Mouse (Mus musculus) frontal cortex, adult 2 months (tissue): ENCODE results near the gene Zfp948. TPM values are rescaled to one million over a fixed set of nuclear protein-coding genes. Genes with fewer than 3 reads are reported as not detected.
"Not testable (repeated sequence)": the region's sequence is repeated elsewhere in the genome, so short reads cannot be mapped to it uniquely, and the experiment has no call there.

Experiments
- DNase-seq, 2 experiments: peaks; one replicate each; pipeline ENCODE4 v3.0.0; 2022; ENCODE audit warnings: low spot score in 1 of 2; ENCODE audit errors: extremely low spot score in 1 of 2
- polyA plus RNA-seq: library from polyadenylated mRNA; depleted of rRNA; stranded (reverse); fragments of >200 nt; gene quantifications from 2 replicates; pipeline ENCODE4 v1.2.3, GENCODE M21; 2012; rRNA removed

The Zfp948 gene
- polyA plus RNA-seq, 1 experiment, result 12.3 TPM

GRCm38 (mm10) chr17:21623647-21624046 lies 56.8 kb downstream of the Zfp948 start:
- DNase-seq, result no peak

GRCm38 (mm10) chr17:21635758-21636157 lies 69.0 kb downstream of the Zfp948 start:
- DNase-seq, result not testable (repeated sequence)

Other genes starting within 250 kb of the Zfp948 start
- 1.4 and 2.0 TPM in 2 replicates for gene Zfp677, start 183.3 kb upstream of the Zfp948 start, polyA plus RNA-seq
- gene Zfp54, start 143.8 kb upstream of the Zfp948 start, polyA plus RNA-seq, result 0.74 and 1.3 TPM in 2 replicates
- 3.0 and 4.2 TPM in 2 replicates for gene Zfp51, start 116.6 kb upstream of the Zfp948 start, polyA plus RNA-seq
- gene Zfp53, start 78.0 kb upstream of the Zfp948 start, polyA plus RNA-seq, result 2.9 and 3.5 TPM in 2 replicates
- 2.8 and 3.4 TPM in 2 replicates for gene Zfp52, start 31.5 kb upstream of the Zfp948 start, polyA plus RNA-seq
- 6.3 and 7.6 TPM in 2 replicates for gene Zfp983, start 83.6 kb downstream of the Zfp948 start, polyA plus RNA-seq
- gene Gm10226, start 124.9 kb downstream of the Zfp948 start, polyA plus RNA-seq, result 6.7 and 9.1 TPM in 2 replicates
- gene Zfp760, start 140.7 kb downstream of the Zfp948 start, polyA plus RNA-seq, result 6.5 and 7.2 TPM in 2 replicates
- gene Zfp229, start 163.8 kb downstream of the Zfp948 start, polyA plus RNA-seq, result 3.4 and 4.1 TPM in 2 replicates